Mouse (Mus musculus): ENCODE results near the gene Pex13. TPM values are rescaled to one million over a fixed set of nuclear protein-coding genes. Genes with fewer than 3 reads are reported as not detected.

Gene Pex13
- polyA plus RNA-seq (2015; fragmentation: Nextera tagmentation; extraction: Ambion mirVana) = 34.2 and 41.3 TPM in 2 replicates

DNA sequence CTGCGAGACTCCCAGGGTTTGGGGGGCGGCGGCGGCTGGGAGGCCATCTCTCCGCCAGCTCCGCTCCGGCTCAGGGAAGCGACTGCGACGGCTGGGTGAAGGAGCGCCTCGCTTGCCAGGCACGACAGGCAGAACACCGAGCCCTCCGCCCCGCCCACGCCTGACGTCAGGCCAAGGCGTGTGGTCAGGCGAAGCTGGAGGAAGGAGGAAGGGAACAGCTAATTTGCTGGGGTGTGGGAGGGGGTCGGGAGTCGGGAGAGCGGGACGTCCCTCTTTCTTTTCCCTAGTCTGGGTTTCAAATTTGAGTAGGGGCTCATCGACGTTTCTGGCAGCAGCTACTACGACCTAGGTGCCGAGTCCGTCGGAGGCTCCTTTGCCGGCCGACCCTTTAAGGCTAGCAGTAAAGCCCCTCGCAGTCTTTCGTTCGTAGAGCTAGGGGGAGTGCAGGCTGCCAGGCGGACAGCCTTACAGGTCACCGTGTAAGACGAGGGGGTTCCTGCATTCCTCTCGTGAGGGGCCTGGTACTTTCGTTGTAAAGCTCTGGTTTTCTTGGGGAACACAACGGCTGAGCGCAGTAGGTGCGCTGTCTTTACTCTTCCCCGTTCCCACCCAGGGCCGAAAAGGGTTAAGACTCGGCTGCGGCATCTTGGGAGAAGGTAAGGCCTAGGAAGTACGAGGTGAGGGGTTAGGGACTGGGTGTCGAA, at the start of gene Pex13:
TSS of gene Pex13 (minus strand) at position 162 of the 704 bp plus-strand sequence.
- no peaks in the 10 kb centered on the region for H3K27me3 ChIP-seq
- WGBS = under 1% methylated on average over 48 of the region's 49 CpGs
- peak; percentile 98 for ATAC-seq

GRCm38 (mm10) chr11:23712299-23712698, 46.5 kb upstream of the Pex13 start:
- ATAC-seq = no peak
- H3K27me3 ChIP-seq = no peaks in the 10 kb centered on the region
- no peak overlapping the region for H3K4me3 ChIP-seq
- no peaks in the 10 kb centered on the region for H3K4me1 ChIP-seq
- H3K9me3 ChIP-seq (replicated peaks) = no peaks in the 10 kb centered on the region
- no peak overlapping the region for H3K4me2 ChIP-seq
- WGBS = 91% methylated on average over 3 of the region's 3 CpGs
- no peak overlapping the region for H3K9ac ChIP-seq
- H3K36me3 ChIP-seq (ENCODE audit: poor library complexity, severe bottlenecking) = peaks cover 84% of the 10 kb centered on the region
- H3K27ac ChIP-seq = no peak overlapping the region

More for the DNA sequence above, at the start of gene Pex13:
- peaks cover 23% of the 10 kb centered on the region for H3K4me1 ChIP-seq
- peak within 1 kb of the TSS; percentile 91 for H3K4me3 ChIP-seq
- H3K9ac ChIP-seq = peak within 1 kb of the TSS; percentile 93
- H3K27ac ChIP-seq = peak within 1 kb of the TSS; percentile 93
- H3K36me3 ChIP-seq (ENCODE audit: poor library complexity, severe bottlenecking) = peaks cover 2% of the 10 kb centered on the region; the same call in 1 of the 2 replicates
- no peaks in the 10 kb centered on the region for H3K9me3 ChIP-seq (replicated peaks)
- peak within 1 kb of the TSS; percentile 75 for H3K4me2 ChIP-seq

- H3K4me3 ChIP-seq = no peak overlapping the region
- no peak for ATAC-seq
- H3K27ac ChIP-seq = no peak overlapping the region
- no peak overlapping the region for H3K9ac ChIP-seq
- H3K9me3 ChIP-seq (replicated peaks) = no peaks in the 10 kb centered on the region
- no peak overlapping the region for H3K4me2 ChIP-seq
- peaks cover 34% of the 10 kb centered on the region for H3K36me3 ChIP-seq (ENCODE audit: poor library complexity, severe bottlenecking)
- peaks cover 4% of the 10 kb centered on the region; the same call in 1 of the 2 replicates for H3K4me1 ChIP-seq
- 85% methylated on average over 7 of the region's 7 CpGs for WGBS
- no peaks in the 10 kb centered on the region for H3K27me3 ChIP-seq
These were observed 39.0 kb upstream of the Pex13 start for GRCm38 (mm10) chr11:23704604-23705294.

DNA sequence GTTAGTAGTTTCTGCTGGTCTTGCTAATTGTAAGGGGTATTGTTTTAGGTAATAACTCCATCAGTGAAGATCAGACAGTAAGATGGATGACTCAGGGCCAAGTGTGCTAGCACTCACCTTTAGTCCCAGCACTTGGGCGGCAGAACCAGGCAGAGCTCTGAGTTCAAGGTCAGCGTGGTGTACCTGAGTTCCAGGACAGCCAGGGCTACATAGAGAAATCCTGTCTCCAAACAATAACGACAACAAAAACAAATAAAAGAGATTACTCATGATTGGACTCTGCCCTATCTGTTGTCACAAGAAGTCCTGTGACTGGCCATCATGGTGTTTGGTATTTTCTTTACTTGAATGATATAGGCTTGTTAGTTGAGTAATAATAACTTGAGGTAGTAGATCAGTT, 36.1 kb upstream of the Pex13 start:
- no peak overlapping the region for H3K27ac ChIP-seq
- no peak overlapping the region for H3K9ac ChIP-seq
- no peak overlapping the region for H3K4me2 ChIP-seq
- WGBS = 94% methylated on average over 3 of the region's 3 CpGs
- H3K4me1 ChIP-seq = peaks cover 4% of the 10 kb centered on the region; the same call in 1 of the 2 replicates
- ATAC-seq = no peak
- H3K9me3 ChIP-seq (replicated peaks) = no peaks in the 10 kb centered on the region
- H3K27me3 ChIP-seq = no peaks in the 10 kb centered on the region
- peaks cover 12% of the 10 kb centered on the region for H3K36me3 ChIP-seq (ENCODE audit: poor library complexity, severe bottlenecking)
- H3K4me3 ChIP-seq = no peak overlapping the region

GRCm38 (mm10) chr11:23699414-23700095, 33.8 kb upstream of the Pex13 start:
- Histone ChIP-seq H3K27ac (peak overlapping the region; percentile 3; the same call in 1 of the 2 replicates), H3K9me3 (replicated peaks) (no peaks in the 10 kb centered on the region), H3K4me3 (no peak overlapping the region), H3K27me3 (no peaks in the 10 kb centered on the region), H3K4me2 (no peak overlapping the region), H3K4me1 (peaks cover 4% of the 10 kb centered on the region; the same call in 1 of the 2 replicates), H3K36me3 (ENCODE audit: poor library complexity, severe bottlenecking) (peaks cover 15% of the 10 kb centered on the region), H3K9ac (no peak overlapping the region)
- ATAC-seq = no peak
- 54% methylated on average over 3 of the region's 3 CpGs for WGBS

GRCm38 (mm10) chr11:23698526-23698925, 32.8 kb upstream of the Pex13 start:
- no peak overlapping the region for H3K4me3 ChIP-seq
- ATAC-seq = no peak
- H3K4me1 ChIP-seq = peaks cover 4% of the 10 kb centered on the region; the same call in 1 of the 2 replicates
- H3K9me3 ChIP-seq (replicated peaks) = no peaks in the 10 kb centered on the region
- H3K27me3 ChIP-seq = no peaks in the 10 kb centered on the region
- no peak overlapping the region for H3K27ac ChIP-seq
- WGBS = 71% methylated on average over 2 of the region's 2 CpGs
- peaks cover 11% of the 10 kb centered on the region; the same call in 1 of the 2 replicates for H3K36me3 ChIP-seq (ENCODE audit: poor library complexity, severe bottlenecking)
- H3K9ac ChIP-seq = no peak overlapping the region
- no peak overlapping the region for H3K4me2 ChIP-seq

- Histone ChIP-seq H3K4me2 (no peak overlapping the region), H3K9me3 (replicated peaks) (no peaks in the 10 kb centered on the region), H3K36me3 (ENCODE audit: poor library complexity, severe bottlenecking) (peaks cover 7% of the 10 kb centered on the region; the same call in 1 of the 2 replicates), H3K27ac (no peak overlapping the region), H3K4me1 (peaks cover 4% of the 10 kb centered on the region; the same call in 1 of the 2 replicates), H3K9ac (no peak overlapping the region), H3K4me3 (no peak overlapping the region), H3K27me3 (no peaks in the 10 kb centered on the region)
- ATAC-seq = no peak
These were observed 30.1 kb upstream of the Pex13 start for GRCm38 (mm10) chr11:23695847-23696246.

DNA sequence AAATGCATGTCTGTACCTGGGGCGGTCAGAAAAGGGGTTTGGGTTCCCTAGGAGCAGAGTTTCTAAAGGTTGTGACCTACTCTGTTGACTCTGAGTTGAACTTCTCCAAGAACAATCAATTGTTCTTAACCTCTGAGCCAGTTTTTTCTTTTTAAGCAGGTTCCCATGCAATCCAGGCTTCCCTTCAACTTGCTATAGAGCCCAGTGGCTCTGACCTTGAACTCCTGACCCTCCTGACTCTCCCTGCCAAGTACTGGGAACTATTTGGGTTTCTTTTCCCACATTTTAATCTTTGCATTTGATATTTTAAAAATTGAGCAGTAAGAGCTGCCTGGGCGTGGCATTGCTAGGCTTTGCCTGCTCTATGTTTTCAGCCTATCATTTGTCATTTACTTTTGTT, 27.5 kb upstream of the Pex13 start:
- Histone ChIP-seq H3K9ac (no peak overlapping the region), H3K4me3 (no peak overlapping the region), H3K4me2 (no peak overlapping the region), H3K36me3 (ENCODE audit: poor library complexity, severe bottlenecking) (peaks cover 11% of the 10 kb centered on the region; the same call in 1 of the 2 replicates), H3K27me3 (no peaks in the 10 kb centered on the region), H3K27ac (no peak overlapping the region), H3K4me1 (no peaks in the 10 kb centered on the region), H3K9me3 (replicated peaks) (no peaks in the 10 kb centered on the region)
- no peak for ATAC-seq
- WGBS = 94% methylated on average over 2 of the region's 2 CpGs

DNA sequence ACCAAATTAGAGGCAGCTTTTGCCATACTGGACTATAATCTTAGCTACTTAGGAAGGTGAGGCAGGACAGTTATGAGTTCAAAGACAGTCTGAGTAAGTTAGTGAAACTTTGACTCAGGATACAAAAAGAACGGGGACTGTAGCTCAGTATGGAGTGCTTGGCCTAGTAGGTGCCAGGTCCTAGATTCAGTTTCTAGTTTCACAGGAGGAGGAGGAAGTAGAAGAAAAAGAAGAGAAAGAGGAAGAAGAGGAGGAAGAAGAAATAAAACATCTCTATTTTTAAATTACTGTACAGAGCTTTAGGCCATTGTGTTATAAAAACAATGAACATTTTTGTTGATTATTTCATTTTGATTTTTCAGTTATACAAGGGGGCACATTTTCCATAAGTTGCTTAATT, 22.3 kb upstream of the Pex13 start:
- WGBS = 84% methylated on average over 1 of the region's 1 CpGs
- H3K9me3 ChIP-seq (replicated peaks) = no peaks in the 10 kb centered on the region
- no peak overlapping the region for H3K4me2 ChIP-seq
- peaks cover 18% of the 10 kb centered on the region for H3K36me3 ChIP-seq (ENCODE audit: poor library complexity, severe bottlenecking)
- H3K27ac ChIP-seq = no peak overlapping the region
- no peak overlapping the region for H3K9ac ChIP-seq
- H3K4me1 ChIP-seq = no peaks in the 10 kb centered on the region
- no peaks in the 10 kb centered on the region for H3K27me3 ChIP-seq
- no peak overlapping the region for H3K4me3 ChIP-seq
- ATAC-seq = no peak

DNA sequence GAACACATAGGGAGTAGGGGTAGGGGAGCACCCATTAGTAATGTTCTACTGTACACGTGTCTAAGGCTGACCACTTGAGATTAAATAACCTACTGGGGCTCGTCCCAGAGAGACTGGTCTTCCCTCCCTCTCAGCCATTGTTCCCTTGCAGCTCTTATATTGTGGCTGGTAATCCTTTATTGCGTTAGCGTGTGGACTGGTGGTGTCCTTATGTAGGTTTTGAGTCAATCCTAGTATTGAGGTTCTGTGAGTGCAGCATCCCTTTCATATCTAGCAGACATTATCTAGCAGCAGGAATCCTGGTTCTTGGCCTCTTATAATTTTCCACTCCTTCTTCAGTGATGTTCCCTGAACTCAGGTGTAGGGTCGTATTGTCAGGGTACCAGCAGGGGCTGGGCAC, 20.9 kb upstream of the Pex13 start:
- Histone ChIP-seq H3K9me3 (replicated peaks) (no peaks in the 10 kb centered on the region), H3K4me3 (no peak overlapping the region), H3K4me2 (no peak overlapping the region), H3K36me3 (ENCODE audit: poor library complexity, severe bottlenecking) (peaks cover 29% of the 10 kb centered on the region), H3K4me1 (no peaks in the 10 kb centered on the region), H3K27ac (no peak overlapping the region), H3K27me3 (no peaks in the 10 kb centered on the region), H3K9ac (no peak overlapping the region)
- 84% methylated on average over 5 of the region's 5 CpGs for WGBS
- no peak for ATAC-seq

GRCm38 (mm10) chr11:23682561-23682960, 16.8 kb upstream of the Pex13 start:
- Histone ChIP-seq H3K36me3 (ENCODE audit: poor library complexity, severe bottlenecking) (peaks cover 56% of the 10 kb centered on the region), H3K9ac (no peak overlapping the region), H3K9me3 (replicated peaks) (no peaks in the 10 kb centered on the region), H3K4me2 (no peak overlapping the region), H3K27ac (no peak overlapping the region), H3K4me3 (no peak overlapping the region), H3K27me3 (no peaks in the 10 kb centered on the region), H3K4me1 (no peaks in the 10 kb centered on the region)
- no peak for ATAC-seq
- WGBS = 88% methylated on average over 5 of the region's 5 CpGs

- H3K27ac ChIP-seq = no peak overlapping the region
- no peak overlapping the region for H3K4me2 ChIP-seq
- no peaks in the 10 kb centered on the region for H3K27me3 ChIP-seq
- H3K36me3 ChIP-seq (ENCODE audit: poor library complexity, severe bottlenecking) = peaks cover 69% of the 10 kb centered on the region
- H3K9ac ChIP-seq = no peak overlapping the region
- no peaks in the 10 kb centered on the region for H3K9me3 ChIP-seq (replicated peaks)
- no peak for ATAC-seq
- no peak overlapping the region for H3K4me3 ChIP-seq
- WGBS = 88% methylated on average over 6 of the region's 6 CpGs
- no peaks in the 10 kb centered on the region for H3K4me1 ChIP-seq
These were observed 14.7 kb upstream of the Pex13 start for GRCm38 (mm10) chr11:23680435-23680950.

Data from forebrain, embryonic 13.5 days (tissue).